Mouse (Mus musculus): ENCODE measurements around the gene Fut7.

DNA sequence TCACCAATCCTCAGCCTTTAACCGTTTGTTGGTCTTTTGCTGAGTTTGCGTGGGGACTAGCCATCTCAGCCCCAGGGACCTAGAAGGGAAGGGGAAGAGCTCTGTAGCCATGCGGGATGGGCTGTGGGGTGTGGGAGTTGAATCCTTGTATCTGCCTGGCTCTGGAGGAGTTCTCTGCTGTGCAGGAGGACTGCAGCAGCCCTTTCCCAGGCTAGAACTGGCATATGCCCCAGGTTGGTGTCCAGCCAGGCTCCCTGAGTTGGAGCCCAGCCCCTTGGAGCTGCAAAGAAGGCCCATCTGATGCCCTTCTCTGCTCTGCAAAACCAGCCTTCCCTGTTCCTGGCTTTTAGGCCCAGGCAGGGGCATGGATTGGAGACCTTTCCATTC, 26.5 kb upstream of the Fut7 start:
- TF ChIP-seq CTCF (IDR thresholded peaks at IDR 0.05; ENCODE audit: low read depth, low read length) (no peak), POLR2A (IDR thresholded peaks at IDR 0.05; ENCODE audit: borderline replicate concordance, low read depth, low read length) (no peak)

Measured in bone marrow macrophage, adult 2 months (primary cell).